Mouse (Mus musculus): ENCODE results near the gene Snx25. TPM values are rescaled to one million over a fixed set of nuclear protein-coding genes. Genes with fewer than 3 reads are reported as not detected.

The Snx25 gene
- polyA plus RNA-seq (2011; ENCODE audit: insufficient read depth, insufficient read length, low replicate concordance, missing spikeins), result 4.9 and 12.5 TPM in 2 replicates

GRCm38 (mm10) chr8:46152064-46153031 lies at the start of gene Snx25:
Gene Snx25 (minus strand): TSS chr8:46152159.
- Histone ChIP-seq H3K4me3 (replicated peaks; ENCODE audit: control insufficient read depth, low read depth, low read length) (peak within 1 kb of the TSS; percentile 57), H3K27ac (ENCODE audit: control insufficient read depth, insufficient read depth, low read depth, low read length, poor library complexity) (peak within 1 kb of the TSS; percentile 81), H3K4me1 (ENCODE audit: control insufficient read depth, insufficient read depth, low read length) (peaks cover 1% of the 10 kb centered on the region; the same call in 1 of the 2 replicates)
- no peak for TF ChIP-seq POLR2A (IDR thresholded peaks at IDR 0.05; ENCODE audit: borderline replicate concordance, control insufficient read depth, low read depth, low read length)
- WGBS, result 3% methylated on average over 81 of the region's 103 CpGs

- 87% methylated on average over 5 of the region's 5 CpGs for WGBS
- no peak overlapping the region for H3K4me3 ChIP-seq (replicated peaks; ENCODE audit: control insufficient read depth, low read depth, low read length)
- TF ChIP-seq POLR2A (IDR thresholded peaks at IDR 0.05; ENCODE audit: borderline replicate concordance, control insufficient read depth, low read depth, low read length), result no peak
- no peak for TF ChIP-seq CTCF (IDR thresholded peaks at IDR 0.05; ENCODE audit: control insufficient read depth, insufficient read depth, low read length)
- H3K4me1 ChIP-seq (ENCODE audit: control insufficient read depth, insufficient read depth, low read length), result no peaks in the 10 kb centered on the region; the same call in 1 of the 2 replicates
- no peak overlapping the region for H3K27ac ChIP-seq (ENCODE audit: control insufficient read depth, insufficient read depth, low read depth, low read length, poor library complexity)
Measured at GRCm38 (mm10) chr8:46197673-46198072, 45.7 kb upstream of the Snx25 start.

GRCm38 (mm10) chr8:46196877-46197276 lies 44.9 kb upstream of the Snx25 start:
- no peak overlapping the region for H3K4me3 ChIP-seq (replicated peaks; ENCODE audit: control insufficient read depth, low read depth, low read length)
- 51% methylated on average over 3 of the region's 3 CpGs for WGBS
- no peak overlapping the region for H3K27ac ChIP-seq (ENCODE audit: control insufficient read depth, insufficient read depth, low read depth, low read length, poor library complexity)
- TF ChIP-seq CTCF (IDR thresholded peaks at IDR 0.05; ENCODE audit: control insufficient read depth, insufficient read depth, low read length) (no peak), POLR2A (IDR thresholded peaks at IDR 0.05; ENCODE audit: borderline replicate concordance, control insufficient read depth, low read depth, low read length) (no peak)
- H3K4me1 ChIP-seq (ENCODE audit: control insufficient read depth, insufficient read depth, low read length), result no peaks in the 10 kb centered on the region; the same call in 1 of the 2 replicates

- H3K4me1 ChIP-seq (ENCODE audit: control insufficient read depth, insufficient read depth, low read length), result no peaks in the 10 kb centered on the region; the same call in 1 of the 2 replicates
- H3K4me3 ChIP-seq (replicated peaks; ENCODE audit: control insufficient read depth, low read depth, low read length), result no peak overlapping the region
- no peak overlapping the region for H3K27ac ChIP-seq (ENCODE audit: control insufficient read depth, insufficient read depth, low read depth, low read length, poor library complexity)
- no peak for TF ChIP-seq POLR2A (IDR thresholded peaks at IDR 0.05; ENCODE audit: borderline replicate concordance, control insufficient read depth, low read depth, low read length)
- TF ChIP-seq CTCF (IDR thresholded peaks at IDR 0.05; ENCODE audit: control insufficient read depth, insufficient read depth, low read length), result no peak
- WGBS, result 89% methylated on average over 8 of the region's 8 CpGs
Measured at GRCm38 (mm10) chr8:46193100-46193499, 41.1 kb upstream of the Snx25 start.

GRCm38 (mm10) chr8:46185361-46185760 lies 33.4 kb upstream of the Snx25 start:
- H3K4me3 ChIP-seq (replicated peaks; ENCODE audit: control insufficient read depth, low read depth, low read length), result no peak overlapping the region
- no peak for TF ChIP-seq POLR2A (IDR thresholded peaks at IDR 0.05; ENCODE audit: borderline replicate concordance, control insufficient read depth, low read depth, low read length)
- no peak for TF ChIP-seq CTCF (IDR thresholded peaks at IDR 0.05; ENCODE audit: control insufficient read depth, insufficient read depth, low read length)
- 24% methylated on average over 2 of the region's 2 CpGs for WGBS
- H3K4me1 ChIP-seq (ENCODE audit: control insufficient read depth, insufficient read depth, low read length), result no peaks in the 10 kb centered on the region
- H3K27ac ChIP-seq (ENCODE audit: control insufficient read depth, insufficient read depth, low read depth, low read length, poor library complexity), result no peak overlapping the region

GRCm38 (mm10) chr8:46180136-46180535 lies 28.2 kb upstream of the Snx25 start:
- H3K27ac ChIP-seq (ENCODE audit: control insufficient read depth, insufficient read depth, low read depth, low read length, poor library complexity), result no peak overlapping the region
- 87% methylated on average over 7 of the region's 7 CpGs for WGBS

GRCm38 (mm10) chr8:46173651-46174050 lies 21.7 kb upstream of the Snx25 start:
- H3K27ac ChIP-seq (ENCODE audit: control insufficient read depth, insufficient read depth, low read depth, low read length, poor library complexity), result no peak overlapping the region
- WGBS, result 62% methylated on average over 2 of the region's 2 CpGs
- no peaks in the 10 kb centered on the region for H3K4me1 ChIP-seq (ENCODE audit: control insufficient read depth, insufficient read depth, low read length)
- TF ChIP-seq CTCF (IDR thresholded peaks at IDR 0.05; ENCODE audit: control insufficient read depth, insufficient read depth, low read length), result no peak
- no peak for TF ChIP-seq POLR2A (IDR thresholded peaks at IDR 0.05; ENCODE audit: borderline replicate concordance, control insufficient read depth, low read depth, low read length)
- H3K4me3 ChIP-seq (replicated peaks; ENCODE audit: control insufficient read depth, low read depth, low read length), result no peak overlapping the region

More at GRCm38 (mm10) chr8:46180136-46180535, 28.2 kb upstream of the Snx25 start:
- Histone ChIP-seq H3K4me3 (replicated peaks; ENCODE audit: control insufficient read depth, low read depth, low read length) (no peak overlapping the region), H3K4me1 (ENCODE audit: control insufficient read depth, insufficient read depth, low read length) (no peaks in the 10 kb centered on the region)
- TF ChIP-seq POLR2A (IDR thresholded peaks at IDR 0.05; ENCODE audit: borderline replicate concordance, control insufficient read depth, low read depth, low read length) (no peak), CTCF (IDR thresholded peaks at IDR 0.05; ENCODE audit: control insufficient read depth, insufficient read depth, low read length) (no peak)

- TF ChIP-seq POLR2A (IDR thresholded peaks at IDR 0.05; ENCODE audit: borderline replicate concordance, control insufficient read depth, low read depth, low read length), result no peak
- TF ChIP-seq CTCF (IDR thresholded peaks at IDR 0.05; ENCODE audit: control insufficient read depth, insufficient read depth, low read length), result no peak
- 1% methylated on average over 24 of the region's 25 CpGs for WGBS
- Histone ChIP-seq H3K27ac (ENCODE audit: control insufficient read depth, insufficient read depth, low read depth, low read length, poor library complexity) (peak overlapping the region; percentile 90), H3K4me1 (ENCODE audit: control insufficient read depth, insufficient read depth, low read length) (peaks cover 1% of the 10 kb centered on the region; the same call in 1 of the 2 replicates), H3K4me3 (replicated peaks; ENCODE audit: control insufficient read depth, low read depth, low read length) (peak overlapping the region; percentile 92)
Measured at GRCm38 (mm10) chr8:46163870-46164190, 11.9 kb upstream of the Snx25 start.
